Mouse (Mus musculus): ENCODE data around the gene Ptprd. TPM values are rescaled to one million over a fixed set of nuclear protein-coding genes. Genes with fewer than 3 reads are reported as not detected.

Gene Ptprd
- total RNA-seq (2022): 100 to 1,000 TPM; 270 to 296 (median 280) TPM

DNA sequence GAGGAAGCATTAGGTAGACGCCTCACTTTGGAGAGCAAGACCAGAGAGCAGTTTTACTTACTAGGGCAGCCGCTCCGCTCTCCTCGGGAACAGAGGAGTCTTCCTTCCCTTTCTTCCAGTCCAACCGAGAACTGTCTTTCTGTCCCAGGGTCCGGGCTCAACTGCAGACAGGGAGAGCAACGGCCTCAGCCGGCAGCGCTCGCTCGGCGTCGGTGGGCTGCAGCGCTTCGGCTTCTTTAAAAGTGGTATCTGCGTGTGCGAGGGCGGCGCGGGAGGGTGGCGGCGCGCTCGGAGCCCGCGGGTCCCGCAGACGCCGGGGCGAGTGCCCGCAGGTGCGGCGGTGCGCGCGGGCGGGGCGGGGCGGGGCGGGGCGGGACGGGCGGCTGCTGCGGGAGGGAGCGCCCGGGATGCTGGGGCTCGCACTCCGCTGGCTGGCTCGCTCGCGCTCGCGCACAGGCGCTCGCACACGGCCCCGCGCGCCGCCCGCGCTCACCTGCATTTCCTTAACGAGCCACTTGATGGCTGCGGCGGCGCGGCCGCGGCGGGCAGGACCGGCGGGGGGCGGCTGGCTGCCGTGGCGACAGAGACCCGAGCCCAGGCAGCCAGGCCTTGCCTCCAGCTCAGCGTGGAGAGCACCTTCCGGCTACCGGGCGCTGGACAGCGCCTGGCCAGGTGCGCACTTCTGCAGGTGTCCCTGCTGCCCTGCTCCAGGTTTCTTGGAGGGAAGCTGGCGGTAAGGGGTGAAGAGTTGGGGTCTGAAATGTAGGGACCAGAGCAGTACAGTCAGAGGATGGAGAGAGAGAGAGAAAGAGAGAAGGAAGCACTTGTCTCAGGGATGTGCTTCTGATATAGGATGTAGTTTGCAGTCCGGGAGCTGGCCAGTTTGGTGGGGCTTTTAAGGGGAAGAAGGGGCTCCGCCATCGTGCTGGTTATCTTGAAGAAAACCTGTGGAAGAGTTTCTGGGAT lies at the start of gene Ptprd:
Ptprd (minus strand) TSS at position 433 of the 966 bp plus-strand sequence.
- peak; percentile 43 to 59 for DNase-seq (ENCODE audit: low spot score in 2 of 2)

- DNase-seq (ENCODE audit: low spot score in 2 of 2): no peak
Measured at GRCm38 (mm10) chr4:78235820-78236219, 24.1 kb upstream of the Ptprd start.

GRCm38 (mm10) chr4:78235316-78235715 lies 23.6 kb upstream of the Ptprd start:
- no peak for DNase-seq (ENCODE audit: low spot score in 2 of 2)

DNA sequence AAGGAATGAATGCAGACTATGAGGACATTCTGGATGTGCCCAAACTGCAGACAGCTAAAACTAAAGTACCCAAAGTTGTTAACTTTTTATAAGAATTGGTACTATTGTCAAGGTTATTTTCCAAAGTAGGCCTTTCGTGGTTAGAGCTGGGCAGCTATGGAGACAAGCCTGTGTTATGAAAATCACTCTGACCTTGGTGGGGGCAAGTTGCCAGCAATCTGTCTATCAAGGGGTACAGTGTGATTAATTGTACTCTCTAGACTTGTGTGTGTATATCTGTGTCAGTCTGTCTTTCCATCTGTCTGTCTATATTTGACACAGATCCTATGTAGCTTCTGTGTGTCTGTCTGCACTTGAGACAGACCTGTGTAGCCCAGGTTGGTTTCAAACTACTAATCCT lies 22.9 kb upstream of the Ptprd start:
- no peak for DNase-seq (ENCODE audit: low spot score in 2 of 2)

DNA sequence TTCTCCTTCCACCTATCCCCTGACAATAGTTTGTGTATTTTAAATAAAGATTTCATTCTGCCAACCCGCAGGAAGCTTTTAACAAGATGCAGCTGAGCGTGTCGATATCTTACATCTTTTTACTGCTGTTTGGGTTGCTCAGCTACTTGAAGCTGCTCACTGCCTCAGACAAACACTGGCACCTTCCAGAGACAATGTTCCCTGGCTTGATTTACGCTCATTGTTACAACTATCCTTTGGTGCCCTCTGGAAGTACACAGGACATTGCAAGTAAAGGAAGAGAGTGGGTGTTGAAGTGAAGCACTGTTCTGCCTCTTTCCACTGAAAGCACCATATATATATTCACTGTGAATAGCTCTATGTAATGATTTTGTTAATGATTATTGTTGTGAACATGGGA lies 2.2 kb upstream of the Ptprd start:
- peak; percentile 9 for DNase-seq (ENCODE audit: low spot score in 2 of 2)

GRCm38 (mm10) chr4:78212941-78213340 lies 1.2 kb upstream of the Ptprd start:
- DNase-seq (ENCODE audit: low spot score in 2 of 2): peak in 1 of 2 experiments; percentile 15

- peak; percentile 15 to 18 for DNase-seq (ENCODE audit: low spot score in 2 of 2)
Measured at GRCm38 (mm10) chr4:78210878-78211528, 758 bp downstream of the Ptprd start.

DNA sequence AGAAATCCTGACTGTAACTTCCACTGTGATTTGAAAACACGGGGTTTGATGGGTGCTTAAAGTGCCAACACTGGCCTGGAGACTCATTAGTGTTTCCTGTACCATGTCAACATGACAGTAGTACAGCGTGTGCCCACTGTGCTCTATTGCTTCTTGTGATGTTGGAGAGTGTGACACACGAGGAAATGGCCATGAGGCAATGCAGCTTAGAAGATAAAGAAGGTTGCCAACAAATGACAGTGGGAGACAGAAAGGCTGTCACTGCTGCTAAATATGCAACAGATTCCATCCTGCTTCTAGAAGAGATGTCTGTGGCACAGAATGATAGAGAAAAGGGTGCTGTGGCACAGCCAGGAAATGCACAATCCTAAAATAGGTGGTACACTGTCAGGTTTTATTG lies 6.7 kb downstream of the Ptprd start:
- DNase-seq (ENCODE audit: low spot score in 2 of 2): no peak

GRCm38 (mm10) chr4:78168447-78168846 lies 43.3 kb downstream of the Ptprd start:
- no peak for DNase-seq (ENCODE audit: low spot score in 2 of 2)

DNA sequence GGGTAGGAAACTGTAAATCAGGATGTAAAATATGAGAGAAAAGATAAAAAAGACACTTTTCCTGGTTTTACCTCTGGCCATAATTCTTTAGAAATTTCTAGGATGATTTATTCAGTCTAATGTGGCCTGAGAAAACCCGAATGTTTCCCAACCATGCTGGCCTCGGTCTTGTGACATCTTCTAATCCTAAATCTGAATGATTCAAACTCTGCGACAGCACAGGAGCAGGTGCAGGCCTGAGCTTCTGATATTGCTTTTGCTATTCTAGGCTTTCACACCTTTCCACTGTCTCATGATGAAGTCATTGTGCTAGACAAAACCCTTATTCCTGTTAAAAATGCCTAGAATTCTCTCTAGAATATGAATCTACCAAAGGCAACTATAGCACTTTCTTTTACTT lies 51.3 kb downstream of the Ptprd start:
- DNase-seq (ENCODE audit: low spot score in 2 of 2): peak in 1 of 2 experiments; percentile 43

GRCm38 (mm10) chr4:78150561-78150960 lies 61.2 kb downstream of the Ptprd start:
- no peak for DNase-seq (ENCODE audit: low spot score in 2 of 2)

DNA sequence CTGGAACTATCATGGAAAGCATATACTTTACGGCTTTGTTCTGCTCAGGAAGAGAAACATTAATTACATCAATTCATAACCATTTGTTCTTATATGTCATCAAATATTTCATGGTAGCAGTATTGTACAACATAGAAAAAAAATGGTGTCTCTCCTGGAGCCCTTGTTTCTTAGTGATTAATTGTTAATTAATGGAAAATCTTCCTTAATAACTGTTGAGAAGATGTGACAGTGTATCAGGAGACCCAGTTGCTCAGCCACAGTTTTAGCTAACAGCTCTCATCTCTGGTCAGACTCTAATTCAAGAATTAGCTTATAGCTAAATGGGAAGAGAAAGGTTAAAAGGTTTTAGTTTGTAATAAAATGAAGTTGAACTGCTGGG lies 69.0 kb downstream of the Ptprd start:
- DNase-seq (ENCODE audit: low spot score in 2 of 2): no peak

GRCm38 (mm10) chr4:78142088-78142766 lies 69.5 kb downstream of the Ptprd start:
- no peak for DNase-seq (ENCODE audit: low spot score in 2 of 2)

DNA sequence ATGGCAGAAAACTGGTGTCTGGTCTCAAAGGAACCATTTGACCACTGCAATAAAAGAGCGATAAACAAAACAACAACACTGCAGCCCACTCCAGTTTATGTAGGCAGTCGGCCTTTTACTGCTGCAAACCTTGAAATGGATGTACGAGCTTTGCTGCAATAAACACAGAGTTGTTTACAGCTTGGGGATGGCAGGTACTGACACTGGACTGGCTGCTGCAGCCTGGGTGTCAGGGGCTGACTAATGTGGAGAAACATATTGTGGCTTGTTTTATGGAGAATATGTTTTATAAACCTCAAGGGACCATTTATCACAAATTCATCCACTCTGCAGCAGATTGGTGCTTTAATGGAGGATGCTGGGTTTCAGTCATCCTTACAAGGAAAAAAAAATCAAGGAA lies 100.9 kb downstream of the Ptprd start:
- no peak for DNase-seq (ENCODE audit: low spot score in 2 of 2)

DNA sequence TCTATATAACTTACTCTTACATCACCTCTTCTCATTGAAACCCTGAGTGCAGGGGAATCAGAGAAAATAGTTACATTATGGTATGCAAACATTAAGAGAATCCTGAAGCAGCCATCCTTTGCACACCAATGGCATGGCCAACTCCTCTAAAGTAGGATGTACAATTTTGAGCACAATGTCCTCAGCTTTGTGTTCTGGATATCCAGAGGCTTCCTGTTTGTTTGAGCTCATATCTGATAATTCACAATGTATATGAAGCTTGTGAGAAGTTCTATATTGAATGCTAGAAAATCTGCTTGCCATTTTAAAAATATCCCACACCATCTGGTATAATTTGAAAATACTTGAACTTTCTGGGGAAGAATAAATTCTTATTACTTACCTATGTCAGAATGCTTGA lies 114.2 kb downstream of the Ptprd start:
- DNase-seq (ENCODE audit: low spot score in 2 of 2): no peak

- DNase-seq (ENCODE audit: low spot score in 2 of 2): no peak
Measured at GRCm38 (mm10) chr4:78082744-78083143, 129.0 kb downstream of the Ptprd start.

DNA sequence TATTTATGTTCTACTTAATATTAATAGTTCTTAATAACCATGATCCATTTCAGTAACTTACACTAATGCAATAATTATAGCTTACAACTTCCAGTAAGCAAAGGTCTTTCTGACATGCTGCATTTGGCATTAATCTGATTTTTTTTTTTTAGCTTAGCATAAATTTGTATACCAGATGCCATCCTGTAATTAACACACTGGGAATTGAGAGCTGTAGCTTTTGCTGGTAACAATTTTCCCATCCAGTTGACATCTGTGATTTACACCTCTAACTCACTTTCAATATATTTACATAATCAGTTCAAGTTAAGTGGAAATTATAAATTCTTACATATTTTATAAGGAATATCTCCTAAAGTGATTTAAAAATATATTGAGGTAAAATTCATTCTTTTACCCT lies 134.3 kb downstream of the Ptprd start:
- no peak for DNase-seq (ENCODE audit: low spot score in 2 of 2)

DNA sequence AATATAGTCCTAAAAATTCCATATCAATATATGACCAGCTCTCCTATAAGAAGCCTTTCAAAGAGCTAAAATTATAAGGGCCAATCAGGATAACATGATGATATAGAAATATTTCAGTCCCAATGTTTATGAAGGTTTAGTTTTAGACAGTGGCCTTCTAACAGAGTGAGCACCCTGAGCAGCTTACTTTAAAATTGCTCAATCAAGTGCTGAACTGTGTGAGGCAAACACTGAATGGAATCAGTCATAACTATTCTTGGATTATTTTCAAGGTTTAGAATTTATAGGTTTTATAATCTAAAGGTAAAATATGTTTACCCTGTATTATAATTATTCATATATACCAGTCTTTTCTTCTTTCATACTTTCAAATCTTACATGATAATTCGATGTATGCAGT lies 134.7 kb downstream of the Ptprd start:
- no peak for DNase-seq (ENCODE audit: low spot score in 2 of 2)

DNA sequence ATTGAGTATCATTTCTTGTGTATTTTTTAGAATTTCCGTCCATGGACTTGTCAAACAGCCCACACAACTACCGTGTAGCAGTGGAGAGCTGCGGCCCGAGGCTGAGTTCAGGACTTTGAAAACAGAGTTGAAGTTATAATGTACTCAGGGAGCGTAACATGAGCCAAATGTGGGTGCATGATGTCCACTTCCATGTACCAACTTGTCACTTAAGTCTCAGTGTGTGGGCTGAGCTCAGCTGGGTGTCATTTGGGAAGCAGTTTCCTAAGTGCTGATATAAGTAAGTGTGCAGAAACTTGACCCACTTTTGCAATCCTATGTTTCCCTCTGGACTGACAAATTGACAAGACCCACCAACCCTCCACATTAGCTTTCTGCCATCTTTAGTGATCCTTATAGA lies 173.4 kb downstream of the Ptprd start:
- peak in 1 of 2 experiments; percentile 7 for DNase-seq (ENCODE audit: low spot score in 2 of 2)

DNA sequence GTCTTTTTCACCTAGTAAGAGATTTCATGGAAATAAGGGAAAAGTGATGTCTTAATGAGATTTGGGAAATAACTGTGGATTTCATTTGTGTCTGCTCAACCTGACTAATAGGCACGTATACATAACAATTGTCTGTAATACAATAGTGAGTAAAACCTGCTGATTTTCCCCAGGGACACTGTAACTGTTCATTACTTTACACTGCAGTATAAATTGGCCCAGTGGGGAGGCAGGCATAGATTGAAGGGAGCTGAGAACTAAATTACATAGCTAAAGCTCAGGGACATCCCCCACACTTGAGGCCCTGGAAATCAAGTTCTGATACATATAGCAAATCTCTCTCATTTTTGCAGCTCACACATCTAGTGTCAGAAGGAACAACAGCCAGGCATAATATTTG lies 209.7 kb downstream of the Ptprd start:
- DNase-seq (ENCODE audit: low spot score in 2 of 2): no peak

DNA sequence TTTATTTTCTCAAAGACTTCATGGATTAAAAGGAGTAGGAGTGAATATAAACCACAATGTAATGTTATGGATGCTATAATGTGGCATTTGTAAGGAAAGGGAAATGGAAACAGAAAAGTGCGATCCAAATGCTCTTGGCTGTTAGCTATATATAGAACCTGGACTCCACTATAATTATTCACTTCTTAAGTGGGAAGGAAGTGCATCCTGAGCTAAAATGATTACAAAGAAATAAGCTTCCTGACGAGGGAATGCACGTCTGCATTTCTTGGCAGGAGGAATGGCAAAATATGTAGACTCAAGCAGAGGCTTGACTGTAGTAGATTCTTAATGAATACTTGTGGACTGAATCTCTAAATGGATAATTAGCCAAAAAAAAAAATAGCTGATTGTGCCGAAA lies 219.1 kb downstream of the Ptprd start:
- no peak for DNase-seq (ENCODE audit: low spot score in 2 of 2)

GRCm38 (mm10) chr4:77982094-77982493 lies 229.7 kb downstream of the Ptprd start:
- no peak for DNase-seq (ENCODE audit: low spot score in 2 of 2)

Data from left cerebral cortex, adult 8-10 months (tissue).